Mouse (Mus musculus): ENCODE results near the gene Hhipl1.

GRCm38 (mm10) chr12:108374689-108375088, 68.6 kb downstream of the Hhipl1 start:
- TF ChIP-seq CTCF (IDR thresholded peaks at IDR 0.05; ENCODE audit: insufficient read depth, low read depth, low read length) (no peak), POLR2A (IDR thresholded peaks at IDR 0.05; ENCODE audit: insufficient read depth, low read depth, low read length) (no peak)
